ENCODE assay signal across 8 mouse cellular contexts in the genomic region with DNA sequence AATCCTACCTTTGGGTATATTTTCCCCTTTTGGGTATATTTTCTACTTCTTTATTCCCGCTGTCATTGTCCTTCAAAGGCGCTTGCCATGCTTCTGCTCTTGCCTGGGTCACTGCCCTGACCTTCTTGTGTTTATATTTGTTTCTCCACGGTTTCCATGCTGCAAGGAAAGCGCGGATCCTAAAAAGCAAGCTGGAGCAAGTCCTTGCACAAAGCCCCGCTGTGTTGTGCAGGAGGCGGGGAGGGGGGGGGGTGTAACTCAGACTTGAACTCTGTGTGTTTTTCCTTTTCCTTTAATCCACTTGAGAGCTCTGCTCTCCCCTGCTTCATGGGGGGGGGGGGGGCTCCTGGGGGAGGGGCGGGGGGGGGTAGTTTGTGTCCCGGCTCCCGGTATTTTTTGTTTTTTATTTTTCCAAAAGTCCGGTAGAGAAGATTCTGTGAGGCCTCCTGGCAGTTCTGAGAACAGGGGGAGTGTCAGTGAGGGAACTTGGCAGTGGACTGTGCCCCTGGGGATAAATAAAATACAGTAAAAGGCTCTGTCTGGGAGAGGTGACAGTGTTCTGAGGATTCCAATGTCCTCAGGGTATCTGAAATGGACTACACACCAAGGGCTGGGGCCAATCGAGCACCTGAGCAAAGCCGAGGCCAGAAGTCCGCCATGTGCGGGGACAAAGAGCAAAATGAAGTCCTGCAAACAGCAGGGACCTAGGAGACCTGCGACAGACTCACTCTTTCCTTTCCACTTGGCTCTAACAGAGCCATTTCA.
A peak's percentile ranks its signal among the peaks of the same experiment; 100 is the strongest.
DNase-seq lines count a peak whose midpoint lies in the region; ATAC-seq and TF ChIP-seq lines count a peak whose summit lies in the region.

No protein-coding gene starts in this region.

- no peak for ATAC-seq in liver, embryonic 11.5 days (replicated peaks; ENCODE audit: low FRiP score)
- no peak for ATAC-seq in liver, postnatal 0 days
- peak; percentile 39; the same call in 1 of the 2 replicates for ATAC-seq in heart, postnatal 0 days (ENCODE audit: insufficient read depth, low read depth)
- ATAC-seq in neural tube, embryonic 14.5 days (ENCODE audit: low read depth), result peak; percentile 74; the same call in 1 of the 2 replicates
- ATAC-seq in frontal cortex, adult (ENCODE audit: low TSS enrichment), result no peak
- ATAC-seq in monocyte, adult 5-6 weeks (replicated peaks; ENCODE audit: insufficient number of reproducible peaks, low FRiP score, low TSS enrichment, poor library complexity, severe bottlenecking), result no peak

- DNase-seq in liver, embryonic 11.5 days (ENCODE audit: low spot score), result peak; percentile 29
- no peak for DNase-seq in liver, postnatal 0 days
- DNase-seq in heart, postnatal 0 days (ENCODE audit: low spot score), result peak; percentile 19
- peak; percentile 53 for DNase-seq in limb, embryonic 10.5 days (ENCODE audit: low spot score)
- no peak for DNase-seq in frontal cortex, postnatal 14 days (ENCODE audit: low spot score in 2 of 2)

- H3K4me2 ChIP-seq in liver, embryonic 11.5 days, result no peak overlapping the region
- H3K4me2 ChIP-seq in liver, postnatal 0 days (ENCODE audit: low read depth, low read length), result no peak overlapping the region
- H3K4me2 ChIP-seq in heart, postnatal 0 days (ENCODE audit: low read depth, low read length), result peak overlapping the region; percentile 44
- peak overlapping the region; percentile 9; the same call in 1 of the 2 replicates for H3K4me2 ChIP-seq in neural tube, embryonic 14.5 days (ENCODE audit: low read depth, low read length)

- no peaks in the 10 kb centered on the region for H3K4me1 ChIP-seq in liver, embryonic 11.5 days (replicated peaks; ENCODE audit: control insufficient read depth, insufficient read depth, low read length)
- no peaks in the 10 kb centered on the region for H3K4me1 ChIP-seq in liver, postnatal 0 days (ENCODE audit: insufficient read depth)
- 0 out of 2 replicates have a peak, but pooled peaks cover 3% of the 10 kb centered on the region for H3K4me1 ChIP-seq in heart, postnatal 0 days (ENCODE audit: control insufficient read depth, insufficient read depth)
- peaks cover 51% of the 10 kb centered on the region for H3K4me1 ChIP-seq in limb, embryonic 10.5 days
- no peaks in the 10 kb centered on the region for H3K4me1 ChIP-seq in neural tube, embryonic 14.5 days (ENCODE audit: control insufficient read depth, insufficient read depth, low read length)

- no peak for TF ChIP-seq EP300 in liver, postnatal 0 days (IDR thresholded peaks at IDR 0.05; ENCODE audit: low read depth)
- no peak for TF ChIP-seq EP300 in heart, postnatal 0 days (IDR thresholded peaks at IDR 0.05; ENCODE audit: low read depth)

- H3K9ac ChIP-seq in liver, embryonic 11.5 days (ENCODE audit: low read depth, low read length), result no peak overlapping the region
- no peak overlapping the region for H3K9ac ChIP-seq in liver, postnatal 0 days (replicated peaks)
- H3K9ac ChIP-seq in heart, postnatal 0 days (replicated peaks; ENCODE audit: low read depth, low read length), result no peak overlapping the region
- no peak overlapping the region for H3K9ac ChIP-seq in neural tube, embryonic 14.5 days (replicated peaks; ENCODE audit: low read depth, low read length)

- TF ChIP-seq CTCF in liver, postnatal 0 days (IDR thresholded peaks at IDR 0.05; ENCODE audit: low read depth), result no peak
- no peak for TF ChIP-seq CTCF in heart, postnatal 0 days (IDR thresholded peaks at IDR 0.05; ENCODE audit: low read depth)

- H3K36me3 ChIP-seq in liver, embryonic 11.5 days (ENCODE audit: control insufficient read depth, insufficient read depth, low read length), result no peaks in the 10 kb centered on the region
- H3K36me3 ChIP-seq in liver, postnatal 0 days (replicated peaks; ENCODE audit: insufficient read depth, low read length), result no peaks in the 10 kb centered on the region
- H3K36me3 ChIP-seq in heart, postnatal 0 days (replicated peaks; ENCODE audit: control insufficient read depth, insufficient read depth, low read length), result no peaks in the 10 kb centered on the region
- no peaks in the 10 kb centered on the region for H3K36me3 ChIP-seq in limb, embryonic 10.5 days
- H3K36me3 ChIP-seq in neural tube, embryonic 14.5 days (ENCODE audit: control insufficient read depth, insufficient read depth, low read length), result no peaks in the 10 kb centered on the region

- no peaks in the 10 kb centered on the region for H3K27me3 ChIP-seq in liver, embryonic 11.5 days (replicated peaks; ENCODE audit: control insufficient read depth, insufficient read depth, low read length)
- H3K27me3 ChIP-seq in liver, postnatal 0 days (ENCODE audit: insufficient read depth, low read length), result no peaks in the 10 kb centered on the region
- no peaks in the 10 kb centered on the region for H3K27me3 ChIP-seq in heart, postnatal 0 days (ENCODE audit: control insufficient read depth, insufficient read depth, low read length)
- no peaks in the 10 kb centered on the region for H3K27me3 ChIP-seq in limb, embryonic 10.5 days (ENCODE audit: low read depth, poor library complexity, severe bottlenecking)
- H3K27me3 ChIP-seq in neural tube, embryonic 14.5 days (ENCODE audit: control insufficient read depth, insufficient read depth, low read length), result no peaks in the 10 kb centered on the region

- no peak overlapping the region for H3K4me3 ChIP-seq in liver, embryonic 11.5 days (ENCODE audit: low read depth, low read length)
- H3K4me3 ChIP-seq in liver, postnatal 0 days (ENCODE audit: low read depth, low read length), result no peak overlapping the region
- 0 out of 2 replicates have a peak overlapping the region, but pooled peaks have one; percentile 13 for H3K4me3 ChIP-seq in heart, postnatal 0 days (ENCODE audit: low read depth, low read length)
- H3K4me3 ChIP-seq in limb, embryonic 10.5 days, result no peak overlapping the region
- no peak overlapping the region; the same call in 1 of the 2 replicates for H3K4me3 ChIP-seq in neural tube, embryonic 14.5 days (ENCODE audit: low read depth, low read length)

- no peak overlapping the region for H3K27ac ChIP-seq in liver, embryonic 11.5 days (ENCODE audit: low read depth, low read length)
- H3K27ac ChIP-seq in liver, postnatal 0 days (ENCODE audit: low read depth), result no peak overlapping the region
- H3K27ac ChIP-seq in heart, postnatal 0 days (ENCODE audit: low read depth), result peak overlapping the region; percentile 31; the same call in 1 of the 2 replicates
- peak overlapping the region; percentile 89 for H3K27ac ChIP-seq in limb, embryonic 10.5 days
- H3K27ac ChIP-seq in neural tube, embryonic 14.5 days (ENCODE audit: low read depth, low read length), result no peak overlapping the region

- 60% methylated on average over 16 of the region's 16 CpGs for WGBS in liver, embryonic 11.5 days
- WGBS in liver, postnatal 0 days (ENCODE audit: insufficient replicate concordance), result 55% methylated on average over 16 of the region's 16 CpGs
- WGBS in heart, postnatal 0 days, result 41% methylated on average over 16 of the region's 16 CpGs
- 50% methylated on average over 16 of the region's 16 CpGs for WGBS in limb, embryonic 10.5 days
- WGBS in neural tube, embryonic 14.5 days, result 20% methylated on average over 16 of the region's 16 CpGs

- H3K9me3 ChIP-seq in liver, embryonic 11.5 days (ENCODE audit: control insufficient read depth, low read length), result no peaks in the 10 kb centered on the region
- H3K9me3 ChIP-seq in liver, postnatal 0 days (ENCODE audit: low read length), result no peaks in the 10 kb centered on the region
- H3K9me3 ChIP-seq in heart, postnatal 0 days (replicated peaks; ENCODE audit: control insufficient read depth, low read length), result no peaks in the 10 kb centered on the region
- no peaks in the 10 kb centered on the region for H3K9me3 ChIP-seq in limb, embryonic 10.5 days (replicated peaks)
- H3K9me3 ChIP-seq in neural tube, embryonic 14.5 days (ENCODE audit: control insufficient read depth, low read length), result no peaks in the 10 kb centered on the region

Comparison
In these comparisons a context has a peak if more than half of its experiments do, and no peak if none do; other contexts are left out.
1. DNase-seq: peak in liver, embryonic 11.5 days (single experiment), heart, postnatal 0 days (single experiment) and limb, embryonic 10.5 days (single experiment); none in liver, postnatal 0 days (single experiment) and frontal cortex, postnatal 14 days (0 of 2).
2. ATAC-seq: peak in heart, postnatal 0 days (single experiment) and neural tube, embryonic 14.5 days (single experiment); none in liver, embryonic 11.5 days (single experiment), liver, postnatal 0 days (single experiment), frontal cortex, adult (single experiment) and monocyte, adult 5-6 weeks (single experiment).
3. H3K27ac ChIP-seq: peak in heart, postnatal 0 days (single experiment) and limb, embryonic 10.5 days (single experiment); none in liver, embryonic 11.5 days (single experiment), liver, postnatal 0 days (single experiment) and neural tube, embryonic 14.5 days (single experiment).
4. H3K4me2 ChIP-seq: peak in heart, postnatal 0 days (single experiment) and neural tube, embryonic 14.5 days (single experiment); none in liver, embryonic 11.5 days (single experiment) and liver, postnatal 0 days (single experiment).